Mouse (Mus musculus) olfactory bulb, adult 2 months (tissue): Measurements from ENCODE around the gene Tnnc2. TPM values are rescaled to one million over a fixed set of nuclear protein-coding genes. Genes with fewer than 3 reads are reported as not detected.

Experiments
- H3K27ac ChIP-seq: fragments of 200-500 bp; 2 replicates; pipeline ENCODE4 v1.5.1; 2012; ENCODE audit warnings: low read depth, low read length; ENCODE audit not compliant: insufficient read depth
- H3K4me1 ChIP-seq: fragments of 200-500 bp; 2 replicates; pipeline ENCODE4 v1.6.1; 2012; ENCODE audit warnings: low read length; ENCODE audit not compliant: control insufficient read depth, insufficient read depth
- H3K4me3 ChIP-seq: fragments of 200-500 bp; 2 replicates; pipeline ENCODE4 v1.5.1; 2012; ENCODE audit warnings: mild to moderate bottlenecking, low read depth, low read length, moderate library complexity; ENCODE audit not compliant: insufficient read depth
- CTCF ChIP-seq: fragments of 200-500 bp; IDR thresholded peaks from 2 replicates; pipeline ENCODE4 v1.5.1; 2012; ENCODE audit warnings: low read depth, mild to moderate bottlenecking, low read length, moderate library complexity; ENCODE audit not compliant: insufficient read depth
- POLR2A ChIP-seq: fragments of 200-500 bp; IDR thresholded peaks from 2 replicates; pipeline ENCODE4 v1.6.1; 2012; ENCODE audit warnings: mild to moderate bottlenecking, low read depth, low read length, moderate library complexity; ENCODE audit not compliant: insufficient read depth
- WGBS: fragments of 180-500 bp; shearing (Covaris S2); methylation state at CpG from one replicate; pipeline ENCODE4 v1.1.7; 2018; 5-methylcytosine and 5-hydroxymethylcytosine counted together
- polyA plus RNA-seq: library from polyadenylated mRNA; stranded (reverse); fragments of >200 nt; gene quantifications from 2 replicates; pipeline ENCODE4 v1.2.4, GENCODE M21; 2012; ENCODE audit warnings: low replicate concordance; ENCODE audit not compliant: missing spikeins, insufficient read depth, insufficient read length

The Tnnc2 gene
- polyA plus RNA-seq, 1 experiment: not detected

- H3K27ac ChIP-seq: no peak overlapping the region
- 63% methylated on average over 7 of the region's 7 CpGs for WGBS
- TF ChIP-seq POLR2A (no peak), CTCF (no peak)
- 0 out of 2 replicates have a peak, but pooled peaks cover 5% of the 10 kb centered on the region for H3K4me1 ChIP-seq
- no peak overlapping the region for H3K4me3 ChIP-seq
Measured at GRCm38 (mm10) chr2:164778809-164779208, 958 bp downstream of the Tnnc2 start.

- Histone ChIP-seq H3K4me3 (no peak overlapping the region), H3K4me1 (0 out of 2 replicates have a peak, but pooled peaks cover 5% of the 10 kb centered on the region), H3K27ac (no peak overlapping the region)
- WGBS: 94% methylated on average over 11 of the region's 11 CpGs
- TF ChIP-seq CTCF (no peak), POLR2A (no peak)
Measured at GRCm38 (mm10) chr2:164778015-164778287, 1.8 kb downstream of the Tnnc2 start.

- WGBS: 83% methylated on average over 30 of the region's 30 CpGs
- 0 out of 2 replicates have a peak, but pooled peaks cover 5% of the 10 kb centered on the region for H3K4me1 ChIP-seq
- H3K4me3 ChIP-seq: no peak overlapping the region
- TF ChIP-seq POLR2A: no peak
- TF ChIP-seq CTCF: no peak
- H3K27ac ChIP-seq: no peak overlapping the region
Measured at GRCm38 (mm10) chr2:164777246-164778014, 2.3 kb downstream of the Tnnc2 start.

GRCm38 (mm10) chr2:164776801-164777200, 3.0 kb downstream of the Tnnc2 start:
- Histone ChIP-seq H3K27ac (no peak overlapping the region), H3K4me3 (no peak overlapping the region), H3K4me1 (0 out of 2 replicates have a peak, but pooled peaks cover 5% of the 10 kb centered on the region)
- WGBS: 76% methylated on average over 17 of the region's 17 CpGs
- no peak for TF ChIP-seq CTCF
- no peak for TF ChIP-seq POLR2A

GRCm38 (mm10) chr2:164776130-164776529, 3.6 kb downstream of the Tnnc2 start:
- Histone ChIP-seq H3K4me1 (0 out of 2 replicates have a peak, but pooled peaks cover 5% of the 10 kb centered on the region), H3K27ac (no peak overlapping the region), H3K4me3 (no peak overlapping the region)
- WGBS: 94% methylated on average over 6 of the region's 6 CpGs
- TF ChIP-seq POLR2A (no peak), CTCF (no peak)

GRCm38 (mm10) chr2:164773989-164774364, 5.8 kb downstream of the Tnnc2 start:
- WGBS: 86% methylated on average over 5 of the region's 5 CpGs

GRCm38 (mm10) chr2:164773229-164773988, 6.4 kb downstream of the Tnnc2 start:
- 83% methylated on average over 14 of the region's 14 CpGs for WGBS
- TF ChIP-seq POLR2A: no peak
- TF ChIP-seq CTCF: no peak
- Histone ChIP-seq H3K4me3 (no peak overlapping the region), H3K4me1 (peaks cover 3% of the 10 kb centered on the region; the same call in 1 of the 2 replicates), H3K27ac (no peak overlapping the region)

More at GRCm38 (mm10) chr2:164773989-164774364, 5.8 kb downstream of the Tnnc2 start:
- Histone ChIP-seq H3K4me1 (peaks cover 6% of the 10 kb centered on the region; the same call in 1 of the 2 replicates), H3K4me3 (no peak overlapping the region), H3K27ac (no peak overlapping the region)
- TF ChIP-seq POLR2A (no peak), CTCF (no peak)

GRCm38 (mm10) chr2:164771123-164771522, 8.6 kb downstream of the Tnnc2 start:
- H3K4me3 ChIP-seq: no peak overlapping the region
- WGBS: 66% methylated on average over 8 of the region's 8 CpGs
- peaks cover 3% of the 10 kb centered on the region; the same call in 1 of the 2 replicates for H3K4me1 ChIP-seq
- TF ChIP-seq CTCF (no peak), POLR2A (no peak)
- H3K27ac ChIP-seq: no peak overlapping the region

GRCm38 (mm10) chr2:164770279-164770678, 9.5 kb downstream of the Tnnc2 start:
- peak overlapping the region; percentile 52; the same call in 1 of the 2 replicates for H3K4me3 ChIP-seq
- no peak overlapping the region for H3K27ac ChIP-seq
- H3K4me1 ChIP-seq: peaks cover 3% of the 10 kb centered on the region; the same call in 1 of the 2 replicates
- WGBS: 2% methylated on average over 15 of the region's 15 CpGs
- no peak for TF ChIP-seq POLR2A
- no peak for TF ChIP-seq CTCF
